In the genomic region with DNA sequence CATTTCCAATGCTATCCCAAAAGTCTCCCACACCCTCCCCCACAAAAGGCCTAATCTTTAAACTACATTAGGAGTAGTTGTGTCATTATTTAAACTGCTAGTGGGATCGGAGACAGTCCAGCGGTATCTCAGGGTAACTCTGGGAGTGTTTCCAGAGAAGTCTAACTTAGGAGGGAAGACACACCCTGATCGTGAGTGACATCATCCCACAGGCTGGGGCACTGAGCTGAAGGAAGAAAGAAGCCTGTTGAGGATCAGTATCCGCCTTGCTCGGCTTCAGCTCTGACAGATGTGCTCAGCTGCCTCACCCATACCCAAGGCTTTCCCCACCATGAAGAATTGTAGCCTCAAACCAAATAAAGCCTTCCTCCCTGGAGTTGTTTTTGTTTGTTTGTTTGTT, we compare ENCODE assay signal across 26 mouse cellular contexts. TPM values are rescaled to one million over a fixed set of nuclear protein-coding genes. Genes with fewer than 3 reads are reported as not detected.
DNase-seq lines count a peak whose midpoint lies in the region; TF ChIP-seq lines count a peak whose summit lies in the region.
"Had no signal": no experiment of that assay in that cellular context is flagged by ENCODE, and none has a peak within 500 bp of the region (broad histone marks: within the 10 kb centered on the region; RNA-seq: fewer than 3 reads in every experiment).

No protein-coding gene starts in this region.

- no peak for TF ChIP-seq CTCF in gastrocnemius, adult 2 months (IDR thresholded peaks at IDR 0.05)

- peak; percentile 37 for DNase-seq in gastrocnemius, adult 2 months
- DNase-seq in gastrocnemius, postnatal 10 days, result no peak
- DNase-seq in heart, postnatal 10 days, result peak; percentile 57 to 68
- no peak for DNase-seq in heart, adult 8-10 months (ENCODE audit: low spot score)
- DNase-seq in lung, postnatal 10 days, result peak; percentile 48
- DNase-seq in lung, postnatal 4 days, result no peak
- DNase-seq in lung, postnatal 36 days, result peak; percentile 59
- no peak for DNase-seq in cerebellum, postnatal 36 days
- DNase-seq: adrenal gland, adult 8-10 months; cerebellum, adult 11-12 months; cerebellum, postnatal 10 days; gastrocnemius, postnatal 36 days; kidney, adult 2 months; left cerebral cortex, postnatal 4 days; thymus, adult 2 months; thymus, postnatal 4 days had no signal

- no peak overlapping the region for H3K27ac ChIP-seq in gastrocnemius, adult 2 months
- H3K27ac ChIP-seq: embryonic facial prominence, embryonic 12.5 days; forebrain, embryonic 12.5 days; hindbrain, embryonic 12.5 days; kidney, postnatal 0 days; neural tube, embryonic 15.5 days; stomach, embryonic 15.5 days had no signal

- H3K4me3 ChIP-seq in gastrocnemius, adult 2 months, result no peak overlapping the region
- H3K4me3 ChIP-seq: embryonic facial prominence, embryonic 12.5 days; erythroblast, embryonic 14.5 days; forebrain, embryonic 12.5 days; hindbrain, embryonic 12.5 days; neural tube, embryonic 15.5 days; stomach, embryonic 15.5 days had no signal

- intact Hi-C loops in gastrocnemius, adult 2 months (cut with DNase I), result no loop called here
- intact Hi-C loops in heart, postnatal 10 days (cut with DNase I), result no loop called here

RNA-seq across cellular contexts. Expression of a gene that starts 18.8 kb away (rescaled TPM):
- 1 to 10 TPM; 2.5 to 3.8 TPM for total RNA-seq in gastrocnemius, adult 2 months (2021)
- total RNA-seq in gastrocnemius, postnatal 10 days (2021), result 1 to 10 TPM; 5.2 to 6.3 TPM
- total RNA-seq in heart, postnatal 10 days (2021), result 10 to 100 TPM; 36.9 to 37.0 TPM
- 10 to 100 TPM; 51.7 to 73.3 (median 59.8) TPM for total RNA-seq in heart, adult 8-10 months (2022)

RNA-seq across cellular contexts. Expression of a gene that starts 27.5 kb away (rescaled TPM):
- 10 to 100 TPM; 43.7 to 70.1 TPM for total RNA-seq in gastrocnemius, adult 2 months (2021)
- total RNA-seq in gastrocnemius, postnatal 10 days (2021), result 10 to 100 TPM; 42.8 to 44.4 TPM
- 100 to 1,000 TPM; 162 to 168 TPM for total RNA-seq in heart, postnatal 10 days (2021)
- total RNA-seq in heart, adult 8-10 months (2022), result 100 to 1,000 TPM; 209 to 267 (median 247) TPM

RNA-seq across cellular contexts. Expression of a gene that starts 34.8 kb away (rescaled TPM):
- total RNA-seq in gastrocnemius, adult 2 months (2021), result 1 to 10 TPM in 1 of 2 experiments, under 1 TPM in 1; 0.50 to 1.2 TPM
- total RNA-seq in gastrocnemius, postnatal 10 days (2021), result 1 to 10 TPM; 2.0 to 3.3 TPM
- 10 to 100 TPM; 19.4 to 19.7 TPM for total RNA-seq in heart, postnatal 10 days (2021)
- total RNA-seq in heart, adult 8-10 months (2022), result 10 to 100 TPM in 1 of 4 experiments, 1 to 10 TPM in 3; 7.6 to 12.5 (median 9.4) TPM
- total RNA-seq: CH12.LX; G1E; layer of hippocampus, postnatal 10 days; left cerebral cortex, postnatal 4 days had no signal

Comparison
In these comparisons a context has a peak if more than half of its experiments do, and no peak if none do; other contexts are left out.
1. DNase-seq: peak in gastrocnemius, adult 2 months (single experiment), heart, postnatal 10 days (2 of 2), lung, postnatal 10 days (single experiment) and lung, postnatal 36 days (single experiment); none in gastrocnemius, postnatal 10 days (single experiment), heart, adult 8-10 months (single experiment), lung, postnatal 4 days (0 of 2) and cerebellum, postnatal 36 days (0 of 2).
2. RNA of a gene that starts 18.8 kb away (total RNA-seq): 51.7 to 73.3 TPM in heart, adult 8-10 months and 36.9 to 37.0 TPM in heart, postnatal 10 days; 5.2 to 6.3 TPM in gastrocnemius, postnatal 10 days and 2.5 to 3.8 TPM in gastrocnemius, adult 2 months; every median in the first group is over 4 times any median in the second.